Mouse (Mus musculus) kidney, postnatal 14 days (tissue): ENCODE data around the gene Kcnj3.
A peak's percentile ranks its signal among the peaks of the same experiment; 100 is the strongest.

Source experiments
- DNase-seq: peaks from one replicate; pipeline ENCODE4 v3.0.0; 2022; ENCODE audit warnings: mixed read lengths

Gene Kcnj3

GRCm38 (mm10) chr2:55532738-55533491 lies 97.1 kb downstream of the Kcnj3 start:
- no peak for DNase-seq

GRCm38 (mm10) chr2:55534946-55535345 lies 99.2 kb downstream of the Kcnj3 start:
- no peak for DNase-seq

- no peak for DNase-seq
Observed at GRCm38 (mm10) chr2:55535482-55535881, 99.7 kb downstream of the Kcnj3 start.

GRCm38 (mm10) chr2:55547612-55548011 lies 111.8 kb downstream of the Kcnj3 start:
- no peak for DNase-seq

GRCm38 (mm10) chr2:55558368-55558985 lies 122.7 kb downstream of the Kcnj3 start:
- DNase-seq, result no peak

GRCm38 (mm10) chr2:55569291-55569690 lies 133.5 kb downstream of the Kcnj3 start:
- no peak for DNase-seq

- no peak for DNase-seq
Observed at GRCm38 (mm10) chr2:55571425-55571824, 135.7 kb downstream of the Kcnj3 start.

GRCm38 (mm10) chr2:55580286-55580685 lies 144.5 kb downstream of the Kcnj3 start:
- peak; percentile 24 for DNase-seq

- no peak for DNase-seq
Observed at GRCm38 (mm10) chr2:55591226-55591988, 155.6 kb downstream of the Kcnj3 start.
